Mouse (Mus musculus) mouse trophoblast stem cell (cell line): ENCODE measurements around the gene Ssh3.
"Not testable (repeated sequence)": the region's sequence is repeated elsewhere in the genome, so short reads cannot be mapped to it uniquely, and the experiment has no call there.

Experiments used
- in situ Hi-C, 2 experiments: fragments of 300-500 bp; cut with MseI, MboI; formaldehyde crosslinking; loops; 2 replicates in 1 of 2; 3 replicates in 1 of 2; pipeline ENCODE4 v1.15.1; 2025

Gene Ssh3

DNA sequence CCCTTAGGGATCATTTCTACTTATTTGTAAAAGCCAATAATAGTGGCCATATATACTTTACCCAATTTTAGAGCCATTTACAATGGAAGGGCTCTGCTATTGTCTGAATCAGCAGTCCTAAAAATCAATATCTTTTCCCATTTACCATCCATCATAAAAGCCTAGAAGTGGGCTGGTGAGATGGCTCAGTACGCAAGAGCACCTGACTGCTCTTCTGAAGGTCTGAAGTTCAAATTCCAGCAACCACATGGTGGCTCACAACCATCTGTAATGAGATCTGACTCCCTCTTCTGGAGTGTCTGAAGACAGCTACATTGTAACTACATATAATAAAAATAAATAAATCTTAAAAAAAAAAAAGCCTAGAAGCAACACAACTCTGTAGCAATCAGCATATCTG lies 20.3 kb downstream of the Ssh3 start:
- in situ Hi-C loops: not testable (repeated sequence)

DNA sequence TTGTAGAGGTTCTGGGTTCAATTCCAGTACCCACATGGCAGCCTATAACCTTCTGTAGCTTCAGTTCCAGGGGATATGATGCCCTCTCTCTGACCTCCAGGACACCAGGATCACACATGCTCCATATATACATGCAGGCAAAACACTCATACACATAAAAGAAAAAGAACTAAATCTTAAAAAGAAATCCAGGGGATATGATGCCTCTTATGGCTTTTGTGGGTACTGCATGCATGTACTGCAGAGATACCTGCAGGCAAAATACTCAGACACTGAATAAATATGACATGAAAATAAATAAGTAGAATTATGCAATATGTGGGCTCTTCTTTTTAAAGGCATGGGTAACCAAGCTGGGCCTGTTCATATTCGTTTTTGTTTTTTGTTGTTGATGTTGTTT lies 22.0 kb downstream of the Ssh3 start:
- in situ Hi-C loops: no loop called here

DNA sequence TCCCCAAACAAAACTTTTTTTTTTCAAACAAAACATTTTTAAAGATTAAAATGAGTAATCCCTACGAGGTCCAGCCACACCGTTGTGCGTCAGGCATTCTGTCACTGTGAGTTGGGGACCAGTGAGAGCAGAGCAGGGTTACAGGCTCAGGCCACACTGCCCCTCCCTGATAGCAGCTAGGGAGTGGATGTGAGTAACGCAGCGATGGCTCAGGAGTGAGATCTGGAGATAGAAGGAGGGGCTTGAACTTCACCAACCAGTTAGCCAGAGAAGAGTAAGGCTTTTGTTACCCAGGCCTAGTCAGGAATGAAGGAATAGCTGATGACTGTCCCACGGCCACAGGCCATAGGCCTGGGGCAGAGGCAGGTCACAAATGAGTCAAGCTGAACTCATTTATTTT lies 24.2 kb downstream of the Ssh3 start:
- in situ Hi-C loops: loop anchor here in 1 of 2 experiments (5.0 kb wide), 1 partner anchor 37 kb away; no protein-coding TSS in a partner anchor

DNA sequence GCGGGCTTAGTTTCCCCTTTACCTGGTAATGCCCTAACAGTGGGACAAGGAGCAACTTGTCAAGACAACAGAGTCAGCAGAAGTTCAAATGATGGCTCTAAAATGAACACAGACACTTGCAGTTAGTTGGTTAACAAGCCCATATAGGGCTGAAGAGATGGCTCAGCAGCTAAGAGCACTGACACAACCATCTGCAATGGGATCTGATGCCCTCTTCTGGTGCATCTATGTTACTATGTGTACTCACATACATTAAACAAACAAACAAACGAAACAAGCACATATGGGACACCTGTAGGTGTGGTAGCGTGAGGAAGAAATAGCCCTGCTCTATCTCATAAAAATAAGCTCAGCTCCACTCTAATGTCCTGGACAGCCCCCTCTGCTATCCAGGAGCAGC lies 26.6 kb downstream of the Ssh3 start:
- in situ Hi-C loops: loop anchor here in 1 of 2 experiments (5.0 kb wide), 1 partner anchor 35 kb away; no protein-coding TSS in a partner anchor

DNA sequence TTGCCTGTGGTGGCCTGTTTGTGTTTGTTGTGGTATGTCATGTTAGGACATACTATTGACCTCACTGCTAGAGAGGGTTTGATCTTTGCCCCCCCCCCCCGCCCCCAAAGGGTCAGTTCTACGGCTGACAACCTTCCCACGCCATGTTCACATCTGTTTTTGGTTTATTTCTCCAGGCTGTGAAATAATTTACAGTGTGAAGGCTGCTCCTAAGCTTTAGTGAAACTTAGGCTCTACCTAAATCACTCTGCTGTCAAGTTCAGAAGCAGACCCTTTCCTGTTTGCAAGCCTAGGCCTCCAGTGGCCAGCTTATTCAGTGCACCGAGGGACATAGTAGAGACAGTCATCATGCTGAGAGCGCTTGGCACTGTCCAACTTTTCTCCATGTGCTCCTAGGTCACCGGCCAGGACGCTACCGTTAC lies 28.7 kb downstream of the Ssh3 start:
- in situ Hi-C loops: loop anchor here in 1 of 2 experiments (5.0 kb wide), 1 partner anchor 33 kb away; no protein-coding TSS in a partner anchor

DNA sequence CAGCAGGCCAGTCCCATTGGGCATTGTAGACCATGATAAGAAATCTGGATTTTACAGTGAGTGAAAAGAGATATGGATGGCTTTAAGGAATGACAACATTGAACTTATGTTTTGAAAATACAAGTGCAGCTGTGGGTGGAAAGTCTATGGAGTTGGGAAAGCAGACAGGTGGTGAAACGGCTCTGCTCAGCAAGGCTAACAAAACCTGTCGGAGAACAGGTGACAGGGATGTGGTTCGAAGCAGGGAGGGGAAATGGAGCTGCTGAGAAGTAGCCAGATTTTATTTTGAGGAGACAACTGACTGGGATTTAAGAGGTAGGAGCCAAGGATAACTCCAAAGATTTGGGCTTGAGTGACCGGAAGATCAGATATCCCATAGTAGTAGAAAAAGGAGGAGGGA lies 34.4 kb downstream of the Ssh3 start:
- in situ Hi-C loops: no loop called here

DNA sequence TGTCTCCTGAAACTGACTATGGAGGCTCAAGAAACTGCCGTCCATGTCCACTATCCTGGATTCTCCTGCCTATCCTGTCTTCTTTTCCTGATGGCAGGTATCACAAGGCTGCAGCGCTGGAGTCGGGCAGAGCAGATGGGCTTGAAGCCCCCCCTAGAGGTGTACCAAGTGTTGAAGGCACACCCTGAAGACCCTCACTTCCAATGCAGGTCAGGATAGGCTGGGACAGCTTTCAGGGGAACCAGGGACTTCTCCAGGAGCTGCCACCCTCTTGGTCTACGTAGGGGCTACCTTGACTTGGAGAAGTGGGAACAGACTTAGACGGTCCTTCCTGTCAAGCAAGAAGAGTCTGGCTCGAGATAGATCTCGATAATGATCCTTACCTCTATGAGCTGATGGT lies 36.3 kb downstream of the Ssh3 start:
- in situ Hi-C loops: no loop called here

DNA sequence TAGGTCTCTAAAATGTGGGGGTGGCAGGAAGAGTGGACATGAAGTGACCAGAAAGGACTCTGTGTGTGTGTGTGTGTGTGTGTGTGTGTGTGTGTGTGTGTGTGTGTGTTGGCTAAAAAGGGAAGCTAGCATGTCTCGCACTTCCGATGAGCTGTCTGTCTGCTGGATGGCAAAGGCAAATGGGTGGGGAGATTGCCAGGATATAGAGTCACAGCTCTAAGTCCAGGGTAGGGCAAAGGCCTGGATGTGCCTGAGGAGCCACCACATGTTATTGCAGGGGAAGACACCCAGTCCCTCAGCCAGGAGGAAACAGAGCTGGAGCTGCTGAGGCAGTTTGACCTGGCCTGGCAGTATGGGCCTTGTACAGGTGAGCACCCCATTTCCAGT lies 36.8 kb downstream of the Ssh3 start:
- in situ Hi-C loops: no loop called here

DNA sequence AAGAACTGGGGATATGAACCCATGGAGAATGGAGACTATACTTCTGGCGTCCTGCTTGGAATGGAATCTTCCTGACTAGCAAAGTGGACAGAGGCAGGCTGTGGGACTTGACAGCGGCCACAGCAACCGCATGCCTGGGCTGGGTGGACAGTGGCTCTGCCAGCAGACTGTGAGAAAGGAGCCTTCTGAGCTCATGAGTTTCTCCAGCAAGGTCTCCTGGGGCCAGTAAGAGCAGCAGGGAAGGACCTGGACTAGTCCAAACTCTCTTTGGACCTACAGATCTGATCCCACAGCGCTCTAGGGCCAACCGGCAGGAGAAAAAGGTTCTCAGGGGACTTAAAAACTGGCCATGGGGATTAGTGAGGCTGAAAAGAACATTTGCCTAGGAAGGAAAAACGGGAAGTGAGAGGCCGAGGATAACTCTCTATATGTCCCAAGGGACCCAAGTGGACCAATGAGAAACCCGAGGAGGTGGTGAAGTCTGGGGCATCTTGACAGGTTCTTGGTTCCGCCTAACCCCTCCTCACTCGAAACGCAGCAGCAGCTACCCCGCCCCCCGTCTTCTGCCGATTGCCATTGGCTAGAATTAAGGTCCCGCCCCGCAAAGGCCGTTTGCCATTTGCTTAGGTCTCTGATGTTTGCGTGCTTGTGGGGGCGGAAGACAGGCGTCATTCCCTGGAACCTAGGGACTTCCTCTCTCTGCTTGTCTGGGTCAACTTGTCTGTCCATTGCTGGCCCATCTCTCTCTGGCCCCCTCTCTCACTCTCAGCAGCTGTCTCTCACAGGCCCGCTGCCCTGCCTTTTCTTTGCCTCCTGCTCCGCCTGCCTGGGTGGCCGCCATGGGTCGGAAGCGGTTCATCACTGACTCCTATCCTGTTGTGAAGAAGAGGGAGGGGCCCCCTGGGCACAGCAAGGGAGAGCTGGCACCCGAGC lies 37.5 kb downstream of the Ssh3 start, which contains the start of gene Pold4:
Gene Pold4, plus strand, starts transcription at position 647 of the 933 bp plus-strand sequence.
- in situ Hi-C loops: no loop called here

DNA sequence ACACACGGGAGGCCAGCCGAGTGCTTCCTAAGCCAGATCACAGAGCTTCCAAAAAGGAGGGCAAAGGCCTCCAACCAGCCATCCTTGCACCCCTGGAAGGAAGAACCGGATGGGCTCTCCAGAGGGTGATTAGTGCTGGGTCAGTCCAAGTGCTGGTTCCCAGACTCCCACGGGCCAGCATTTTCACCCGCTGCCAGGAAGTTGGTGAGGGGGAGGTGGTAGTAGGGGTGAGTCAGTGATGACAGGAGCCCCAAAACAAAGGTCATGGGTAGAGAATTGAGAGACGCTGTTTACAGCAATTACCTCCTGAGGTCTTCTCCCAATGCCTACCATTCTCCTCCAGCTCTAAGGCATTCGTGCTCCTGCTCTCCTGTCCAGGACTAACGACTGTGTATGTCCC lies 38.6 kb downstream of the Ssh3 start:
- in situ Hi-C loops: no loop called here

DNA sequence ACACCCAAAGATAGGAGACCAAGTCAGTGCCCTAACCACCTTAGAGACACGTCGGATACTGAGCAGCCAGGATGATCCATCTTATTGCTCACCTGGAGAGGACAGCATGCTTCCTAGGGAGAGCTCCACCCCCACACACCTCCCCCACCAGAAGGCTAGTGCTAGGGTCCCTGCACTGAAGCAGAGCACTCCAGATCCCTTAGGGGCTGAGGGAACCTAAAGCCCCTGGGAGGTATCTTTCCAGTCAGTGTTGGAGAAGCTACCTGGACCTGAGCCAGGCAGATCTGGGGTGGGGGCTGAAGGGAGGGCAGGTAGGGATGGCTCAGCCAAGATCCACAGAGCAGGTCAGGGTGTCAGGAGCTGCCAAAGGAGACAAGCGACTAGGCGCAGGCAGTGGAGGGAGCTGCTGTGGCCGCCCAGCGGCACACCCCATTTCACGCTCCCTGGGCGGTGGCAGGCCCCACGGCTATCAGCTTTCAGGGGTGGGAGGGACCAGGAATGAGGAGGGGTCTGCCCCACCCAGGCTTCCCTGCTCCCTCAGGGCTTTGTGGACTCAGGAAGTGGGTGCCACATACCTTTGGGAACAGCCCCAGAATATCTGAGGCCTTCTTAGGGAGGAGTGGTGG lies 39.4 kb downstream of the Ssh3 start:
- in situ Hi-C loops: no loop called here

DNA sequence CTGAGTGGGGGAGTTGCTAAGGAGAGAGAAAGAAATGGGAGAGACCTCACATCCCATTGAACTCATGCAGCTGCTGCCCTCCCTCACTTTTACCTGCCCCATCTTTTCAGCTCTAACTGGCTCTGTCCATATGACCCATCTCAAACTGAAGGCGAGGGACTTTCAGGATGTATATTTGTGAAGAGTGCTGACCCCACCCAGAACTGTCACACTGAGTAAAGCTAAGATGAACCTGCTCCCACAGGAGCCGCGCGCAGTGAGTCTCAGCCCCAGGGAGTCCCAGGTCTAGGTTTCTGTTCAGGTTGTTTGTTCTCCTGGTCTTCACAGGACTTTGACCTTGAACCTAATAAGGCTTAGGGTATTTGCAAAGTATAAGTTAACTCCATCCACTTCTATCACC lies 40.1 kb downstream of the Ssh3 start:
- in situ Hi-C loops: no loop called here

DNA sequence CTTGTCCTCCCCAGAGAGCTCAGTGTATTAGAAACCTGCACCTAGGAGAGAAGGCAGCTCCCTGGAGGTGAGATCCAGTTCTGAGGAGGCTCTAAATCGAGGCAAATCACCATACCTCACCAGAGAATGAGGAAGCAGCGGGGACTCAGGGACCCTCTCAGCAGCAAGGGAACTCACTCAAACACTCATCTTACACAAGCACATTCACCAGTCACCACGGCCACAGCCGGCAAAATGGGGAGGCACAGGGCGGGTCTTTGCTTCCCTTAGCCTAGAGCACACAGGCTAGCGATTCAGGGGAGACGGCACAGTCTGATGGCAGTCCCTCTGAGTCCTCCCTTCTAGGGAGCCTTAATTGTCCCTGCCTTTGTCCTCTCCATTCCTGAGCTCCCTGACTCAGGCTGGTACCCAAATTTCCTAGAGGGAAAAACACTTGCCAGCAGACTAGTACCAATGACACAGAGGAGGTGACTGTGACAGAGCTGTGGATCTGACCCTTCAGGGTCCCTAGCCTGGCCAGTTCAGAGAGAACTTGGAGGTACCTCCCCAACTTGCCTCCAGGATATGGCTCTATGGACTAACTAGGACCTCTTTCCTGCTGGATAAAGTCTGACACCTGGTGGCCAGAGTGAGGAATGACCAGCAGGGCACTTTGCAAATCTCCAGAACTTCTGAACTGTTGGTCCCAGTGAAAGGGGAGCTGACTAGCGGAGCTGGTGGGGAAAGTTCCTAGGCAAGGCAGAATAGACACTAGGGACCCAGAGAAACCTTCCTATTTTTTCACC lies 40.9 kb downstream of the Ssh3 start:
- in situ Hi-C loops: no loop called here

DNA sequence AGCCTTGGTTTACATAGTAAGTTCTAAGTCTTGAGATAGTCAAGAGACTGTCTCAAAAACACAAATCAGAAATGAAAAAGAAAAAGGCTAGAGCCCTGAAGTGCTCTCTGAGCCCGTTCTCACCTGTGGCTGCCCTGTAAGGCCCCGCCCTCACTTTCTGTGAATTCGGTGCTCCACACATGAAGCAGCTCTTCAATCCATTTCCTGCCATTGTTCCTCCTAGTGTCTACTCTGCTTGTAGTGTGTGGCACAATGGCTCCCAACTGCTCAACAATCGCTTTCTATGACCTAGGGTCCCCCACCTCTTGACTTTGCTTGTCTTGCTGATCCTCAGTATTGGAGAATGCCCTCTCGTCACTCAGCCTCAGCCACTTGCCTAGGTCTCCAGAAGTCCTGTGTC lies 41.5 kb downstream of the Ssh3 start:
- in situ Hi-C loops: no loop called here

DNA sequence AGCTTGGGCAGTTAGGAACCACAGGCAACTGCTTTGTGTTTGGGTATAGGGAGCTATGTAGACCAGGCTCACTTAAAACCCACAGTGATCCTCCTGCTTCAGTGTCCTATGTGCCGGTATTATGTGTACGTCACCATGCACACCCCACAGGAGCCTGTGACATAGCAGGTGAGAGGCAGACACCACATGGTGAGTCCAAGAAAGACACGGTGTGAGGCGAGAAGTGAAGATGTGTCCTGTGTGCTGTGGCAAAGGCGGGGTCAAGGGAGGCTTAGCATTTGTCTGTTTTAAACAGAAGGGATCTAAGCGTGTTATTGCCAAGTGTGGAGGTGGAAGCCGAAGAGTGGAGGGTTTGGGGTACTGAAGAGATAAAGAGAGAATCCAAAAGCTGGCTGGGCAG lies 42.2 kb downstream of the Ssh3 start:
- in situ Hi-C loops: no loop called here

DNA sequence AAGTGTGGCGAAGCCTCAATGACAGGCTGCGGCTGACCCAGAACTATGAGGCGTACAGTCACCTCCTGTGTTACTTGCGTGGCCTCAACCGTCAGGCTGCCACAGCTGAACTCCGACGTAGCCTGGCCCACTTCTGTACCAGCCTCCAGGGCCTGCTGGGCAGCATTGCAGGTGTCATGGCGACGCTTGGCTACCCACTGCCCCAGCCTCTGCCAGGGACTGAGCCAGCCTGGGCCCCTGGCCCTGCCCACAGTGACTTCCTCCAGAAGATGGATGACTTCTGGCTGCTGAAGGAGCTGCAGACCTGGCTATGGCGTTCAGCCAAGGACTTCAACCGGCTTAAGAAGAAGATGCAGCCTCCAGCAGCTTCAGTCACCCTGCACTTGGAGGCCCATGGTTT lies 46.8 kb downstream of the Ssh3 start:
- in situ Hi-C loops: no loop called here

DNA sequence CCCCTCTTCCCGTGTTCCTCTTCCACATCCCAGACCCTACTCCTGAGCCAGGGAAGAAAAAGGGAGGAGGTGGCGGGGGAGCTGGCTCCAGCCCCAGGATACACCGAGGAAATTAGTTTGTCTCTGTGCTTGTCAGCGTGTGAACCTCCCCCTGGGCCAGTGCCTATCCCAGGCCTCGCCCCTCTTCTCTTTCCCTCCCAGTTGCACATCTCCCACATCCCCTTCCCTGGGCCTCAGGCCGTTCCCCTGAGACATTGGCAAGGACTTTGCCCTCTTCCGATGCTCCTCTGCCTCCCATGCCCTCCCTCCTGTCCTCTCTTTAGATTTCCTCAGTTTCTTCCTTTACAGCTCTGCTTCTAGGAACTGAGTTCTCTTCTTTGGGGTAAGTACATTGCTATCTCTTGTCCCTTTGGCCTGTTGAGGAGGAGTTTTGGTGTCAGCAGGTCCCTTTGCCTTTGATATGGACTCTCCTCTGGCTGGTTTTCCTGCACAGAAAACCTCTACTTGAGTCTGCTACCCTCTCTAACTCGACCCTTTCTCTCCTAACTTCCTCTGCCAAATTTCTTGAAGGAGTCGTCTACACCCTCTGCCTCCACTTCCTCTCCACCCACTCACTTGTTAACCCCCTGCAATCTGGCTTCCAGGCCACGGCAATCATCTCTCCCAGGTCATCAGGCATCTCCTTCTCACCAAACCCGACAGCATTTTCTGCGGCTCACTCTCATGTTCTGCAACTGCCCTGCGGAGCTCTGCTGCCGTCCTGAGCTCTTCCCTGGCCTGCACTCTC lies 47.8 kb downstream of the Ssh3 start:
- in situ Hi-C loops: no loop called here

DNA sequence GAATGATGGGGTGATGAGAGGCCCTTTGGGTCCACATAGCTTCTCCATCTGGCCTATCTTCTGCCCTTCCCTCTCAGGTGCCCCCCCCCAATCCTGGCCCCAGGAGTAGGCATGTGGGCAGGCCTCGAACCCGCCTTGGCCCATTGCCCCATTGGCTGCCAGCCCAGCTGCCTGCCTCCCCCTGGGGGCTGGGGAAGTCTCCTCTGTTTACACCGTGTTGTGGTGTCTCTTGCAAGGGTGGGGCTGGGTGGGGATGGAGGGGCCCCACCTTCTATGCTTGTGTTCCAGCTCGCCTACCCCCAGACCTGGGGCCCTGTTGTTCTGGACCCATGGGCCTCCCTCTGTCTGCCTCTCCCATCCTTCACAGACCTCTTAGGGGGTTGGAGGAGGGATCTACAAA lies 48.6 kb downstream of the Ssh3 start:
- in situ Hi-C loops: no loop called here

DNA sequence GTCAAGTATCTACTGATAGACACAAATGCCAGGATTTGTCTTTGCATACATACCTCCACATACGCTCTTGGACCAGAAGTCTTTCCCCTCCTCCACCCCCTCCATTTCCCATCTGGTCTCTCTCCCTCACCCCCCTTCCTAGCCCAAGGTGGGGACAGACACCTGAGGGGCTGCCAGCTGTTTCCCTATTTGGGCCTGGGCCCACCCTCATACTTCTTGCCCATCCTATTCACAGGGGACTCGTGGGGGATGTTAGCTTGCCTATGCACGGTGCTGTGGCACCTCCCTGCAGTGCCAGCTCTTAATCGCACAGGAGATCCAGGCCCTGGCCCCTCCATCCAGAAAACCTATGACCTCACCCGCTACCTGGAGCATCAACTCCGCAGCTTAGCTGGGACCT lies 49.0 kb downstream of the Ssh3 start:
- in situ Hi-C loops: no loop called here

DNA sequence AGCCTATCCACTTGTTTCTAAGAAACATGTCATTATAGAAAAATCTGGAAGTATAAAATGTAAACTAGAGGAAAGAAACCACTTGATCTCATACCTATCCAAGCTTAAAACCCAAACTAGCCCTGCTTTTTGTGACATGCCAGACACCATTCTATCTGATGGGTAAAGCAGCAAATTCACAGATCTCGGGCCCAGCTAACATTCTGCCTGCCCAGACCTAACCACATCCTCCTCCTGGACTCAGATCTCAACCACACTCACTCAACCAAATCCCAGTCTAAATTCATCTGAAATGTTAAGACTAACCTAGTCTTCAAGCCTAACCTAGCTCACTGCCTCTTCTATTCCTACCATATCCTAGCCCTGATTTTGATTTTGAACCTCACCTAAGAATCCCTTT lies 50.2 kb downstream of the Ssh3 start:
- in situ Hi-C loops: no loop called here

DNA sequence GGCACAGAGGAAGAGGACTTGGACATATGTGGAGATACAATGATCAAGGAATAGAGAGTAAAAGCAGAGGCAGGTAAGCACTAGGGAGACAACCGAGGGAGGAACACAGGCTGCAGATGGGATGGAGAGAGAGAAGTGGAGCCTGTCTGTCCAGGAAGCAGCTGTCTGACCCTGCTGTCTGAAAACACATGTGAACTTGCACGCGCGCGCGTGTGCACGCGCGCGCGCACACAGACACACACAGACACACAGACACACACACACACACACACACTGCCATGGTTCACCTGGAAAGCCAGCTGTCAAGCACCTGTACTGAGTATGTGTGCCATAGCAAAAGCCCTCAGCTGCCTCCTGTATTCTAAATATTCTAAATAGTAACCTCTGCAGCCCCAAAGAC lies 50.7 kb downstream of the Ssh3 start:
- in situ Hi-C loops: no loop called here
